Mouse (Mus musculus) monocyte, adult 2 months (primary cell): ENCODE results near the gene Thsd4.
"Not testable (repeated sequence)": the region's sequence is repeated elsewhere in the genome, so short reads cannot be mapped to it uniquely, and the experiment has no call there.

Experiments
- DNase-seq, 2 experiments: peaks; one replicate each; pipeline ENCODE4 v3.0.0; 2022; ENCODE audit warnings: low spot score in 2 of 2, low read depth in 1 of 2

The Thsd4 gene

GRCm38 (mm10) chr9:60226155-60226554, 295.7 kb downstream of the Thsd4 start:
- no peak for DNase-seq

DNA sequence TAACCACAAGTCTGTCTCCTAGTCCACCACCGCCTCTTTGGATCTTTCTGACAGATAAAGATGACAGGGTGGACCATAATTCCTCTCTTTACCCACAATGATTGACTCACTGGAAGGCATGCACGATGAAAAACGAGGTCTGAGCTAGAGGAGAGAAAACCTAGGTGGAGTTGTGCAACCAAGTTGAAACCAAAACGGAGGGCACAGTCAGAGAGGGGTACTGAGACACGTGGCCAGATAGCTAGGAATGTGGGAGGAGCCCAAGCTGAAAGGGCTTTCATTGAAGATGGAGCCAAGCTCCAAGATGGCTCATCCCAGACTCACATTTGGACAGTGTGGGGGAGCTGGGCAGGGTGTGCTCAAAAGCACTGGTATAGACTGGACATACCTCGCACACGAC, 296.4 kb downstream of the Thsd4 start:
- no peak for DNase-seq

DNA sequence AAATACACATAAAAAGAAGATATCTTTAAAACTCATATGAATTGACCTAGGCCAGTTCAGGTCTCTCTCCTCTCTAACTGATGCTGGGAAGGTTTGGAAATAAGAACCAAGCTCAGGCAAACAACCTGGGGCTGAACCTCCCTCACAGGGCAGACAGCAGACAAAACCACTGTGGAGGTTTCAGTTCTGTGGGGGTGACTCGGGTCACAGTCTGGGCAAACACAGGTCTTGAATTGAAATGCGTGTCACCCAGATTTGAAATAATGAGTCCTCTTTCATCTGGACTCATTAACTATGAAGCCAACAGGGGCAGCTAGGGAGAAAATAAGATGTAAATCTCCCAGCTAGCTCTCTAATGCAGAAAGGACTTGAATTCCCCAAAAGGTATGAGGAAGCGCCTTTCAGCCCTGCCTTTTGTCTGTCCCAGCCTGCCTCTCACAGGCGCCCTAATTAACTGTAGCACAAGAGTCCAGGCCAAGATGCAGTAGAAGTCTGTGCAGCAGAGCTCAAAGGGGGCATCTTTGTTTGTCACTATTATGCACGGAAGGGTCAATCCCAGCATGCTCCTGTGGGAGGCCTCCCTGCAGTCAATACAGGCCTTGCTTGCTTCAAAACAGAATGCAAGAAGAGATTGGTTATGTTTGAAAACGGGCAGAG, 297.7 kb downstream of the Thsd4 start:
- no peak for DNase-seq

- DNase-seq, result no peak
These were observed 301.4 kb downstream of the Thsd4 start for GRCm38 (mm10) chr9:60220431-60220830.

- no peak for DNase-seq
These were observed 303.4 kb downstream of the Thsd4 start for GRCm38 (mm10) chr9:60218396-60218795.

DNA sequence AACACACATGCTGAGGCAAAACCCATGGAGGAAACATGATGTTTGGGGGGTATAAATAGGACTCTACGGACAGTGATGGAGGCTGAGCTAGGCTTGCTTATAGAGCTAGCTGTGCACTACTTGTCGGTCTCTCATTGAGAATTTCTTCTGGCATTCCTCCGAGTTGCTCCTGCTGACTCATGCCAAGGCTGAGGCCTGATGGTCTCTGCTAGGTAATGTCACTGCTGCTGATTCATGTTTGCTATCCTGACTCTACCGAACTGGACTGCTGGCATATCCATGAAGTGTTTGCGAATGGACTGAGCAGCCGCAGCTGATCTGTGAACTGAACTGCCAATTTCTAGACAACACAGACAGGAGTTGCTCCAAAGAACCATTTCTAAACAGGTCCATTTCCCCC, 305.8 kb downstream of the Thsd4 start:
- DNase-seq, result no peak

DNA sequence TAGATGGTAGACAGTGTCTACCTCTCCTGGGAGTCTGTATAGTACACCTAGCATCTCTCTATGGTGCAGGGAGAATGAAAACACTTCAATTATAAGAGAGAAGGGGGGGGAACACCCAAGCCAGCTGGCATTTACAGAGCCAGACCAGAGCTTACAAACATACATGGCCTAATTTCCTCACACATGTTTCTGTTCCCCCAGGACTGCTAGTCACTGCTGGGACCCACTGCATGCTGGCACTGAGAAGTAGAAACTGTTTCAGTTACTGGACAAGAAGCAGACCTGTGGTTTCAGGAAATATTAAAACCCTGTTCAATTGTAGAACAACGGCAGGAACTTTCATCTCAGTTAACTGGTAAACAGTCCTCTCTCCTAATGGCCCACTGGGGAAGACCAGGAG, 308.7 kb downstream of the Thsd4 start:
- no peak for DNase-seq

- no peak for DNase-seq
These were observed 313.0 kb downstream of the Thsd4 start for GRCm38 (mm10) chr9:60208843-60209242.

GRCm38 (mm10) chr9:60203141-60203540, 318.7 kb downstream of the Thsd4 start:
- DNase-seq, result no peak

GRCm38 (mm10) chr9:60200436-60200835, 321.4 kb downstream of the Thsd4 start:
- no peak for DNase-seq

DNA sequence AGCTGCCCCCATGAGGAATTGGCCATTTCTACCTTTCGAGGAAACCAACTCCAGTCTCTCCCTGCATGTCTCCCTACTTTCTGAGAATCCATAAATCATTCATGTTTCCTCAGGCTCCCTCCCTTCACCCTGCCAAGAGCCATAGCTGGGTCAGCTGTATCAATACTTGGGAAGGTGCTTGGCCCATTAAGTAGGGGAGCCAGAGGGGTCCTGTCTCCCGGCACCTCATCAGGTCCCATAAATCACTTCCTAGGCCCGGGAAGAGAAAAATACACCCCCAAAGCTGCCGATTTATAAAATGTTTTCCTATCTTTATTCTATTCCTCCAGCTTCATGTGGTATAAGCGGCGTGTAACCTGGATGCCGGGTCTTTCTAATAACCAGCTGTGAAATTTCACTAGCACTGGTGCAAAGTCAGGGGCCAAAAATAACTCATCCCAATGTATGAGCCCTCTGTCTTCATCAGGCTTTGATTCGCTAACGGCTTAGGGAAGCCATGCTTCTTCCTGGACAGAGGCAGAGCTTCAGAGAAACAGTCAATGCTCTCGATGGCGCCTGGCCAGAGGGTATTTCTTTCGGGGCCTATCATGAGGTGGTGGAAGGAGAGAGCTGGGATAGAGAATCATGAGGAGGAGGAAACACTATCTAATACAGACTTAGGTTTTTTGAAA, 323.2 kb downstream of the Thsd4 start:
- DNase-seq, result no peak

DNA sequence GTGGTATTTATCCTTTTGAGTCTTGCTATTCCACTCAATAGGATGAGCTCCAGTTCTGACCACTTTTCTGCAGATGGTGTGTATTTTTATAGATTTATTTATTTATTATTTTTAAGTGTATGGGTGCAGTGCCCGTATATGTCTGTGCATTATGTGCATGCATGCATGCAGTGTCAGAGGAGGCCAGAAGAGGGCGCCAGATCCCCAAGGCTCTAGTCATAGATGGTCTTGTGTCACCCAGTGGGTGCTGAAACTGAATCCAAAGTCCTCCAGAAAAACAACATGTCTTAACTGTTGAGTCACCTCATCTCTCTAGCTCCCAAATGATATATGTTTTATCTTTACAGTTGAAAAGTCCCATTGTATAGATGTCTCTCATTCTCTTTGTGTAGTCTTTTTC, 326.3 kb downstream of the Thsd4 start:
- no peak for DNase-seq

DNA sequence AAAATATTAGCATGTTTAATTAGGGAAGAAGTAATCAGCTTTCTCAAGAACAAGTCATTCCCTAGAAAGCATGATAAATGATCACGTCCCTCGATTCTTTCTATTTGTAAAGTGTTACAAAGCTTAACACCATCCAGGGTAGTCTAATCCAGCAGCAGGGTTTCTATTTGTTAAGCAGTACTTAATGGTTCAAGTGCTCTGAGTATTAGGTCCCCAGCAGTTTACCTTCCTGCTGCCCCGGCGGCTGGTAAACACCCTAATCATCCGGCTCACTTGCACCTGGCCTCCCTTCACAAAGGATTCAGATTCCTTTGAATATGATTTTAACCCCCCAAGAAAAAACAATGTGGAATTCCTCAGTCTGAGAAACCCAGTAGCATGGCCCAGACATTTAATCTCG, 326.9 kb downstream of the Thsd4 start:
- no peak for DNase-seq

DNA sequence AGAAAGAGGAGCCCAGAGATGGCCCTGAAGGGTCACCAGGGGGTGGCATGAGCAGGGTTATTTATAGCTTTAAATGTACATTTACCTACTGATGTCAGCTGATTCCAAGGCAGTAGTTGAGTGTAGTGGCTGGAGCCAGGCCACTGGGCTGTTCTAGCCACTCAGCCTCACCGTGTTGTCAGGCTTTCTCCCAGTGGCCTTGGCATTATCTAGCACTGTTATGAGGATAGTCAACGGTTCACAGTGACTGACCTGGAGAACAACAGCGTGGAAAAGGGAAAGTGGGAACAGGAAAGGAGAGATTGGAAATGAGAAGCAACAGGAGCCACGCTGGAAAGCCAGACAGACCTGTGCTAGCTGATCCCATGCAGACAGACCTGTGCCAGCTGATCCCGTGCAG, 329.5 kb downstream of the Thsd4 start:
- no peak for DNase-seq

GRCm38 (mm10) chr9:60187437-60187836, 334.4 kb downstream of the Thsd4 start:
- no peak for DNase-seq

DNA sequence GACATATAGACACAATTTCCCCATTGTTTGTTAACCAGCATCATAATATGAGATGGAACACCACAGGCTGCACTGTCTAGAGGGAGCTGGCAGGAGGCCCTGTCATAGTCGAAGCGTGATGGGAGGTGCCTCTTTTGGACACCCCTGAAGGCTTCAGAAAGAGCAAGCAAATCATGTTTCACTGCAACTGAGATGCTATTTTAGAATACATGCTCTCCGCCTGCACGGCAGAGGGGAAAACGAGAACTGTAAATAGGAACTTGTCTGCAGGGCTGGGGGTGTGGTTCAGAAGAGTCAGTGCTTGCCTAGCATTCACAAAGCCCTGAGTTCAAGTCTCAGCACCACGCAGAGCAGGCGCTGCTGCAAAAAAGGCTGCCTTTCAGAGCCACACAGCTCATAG, 334.9 kb downstream of the Thsd4 start:
- no peak for DNase-seq

GRCm38 (mm10) chr9:60184083-60184482, 337.8 kb downstream of the Thsd4 start:
- DNase-seq, result no peak

DNA sequence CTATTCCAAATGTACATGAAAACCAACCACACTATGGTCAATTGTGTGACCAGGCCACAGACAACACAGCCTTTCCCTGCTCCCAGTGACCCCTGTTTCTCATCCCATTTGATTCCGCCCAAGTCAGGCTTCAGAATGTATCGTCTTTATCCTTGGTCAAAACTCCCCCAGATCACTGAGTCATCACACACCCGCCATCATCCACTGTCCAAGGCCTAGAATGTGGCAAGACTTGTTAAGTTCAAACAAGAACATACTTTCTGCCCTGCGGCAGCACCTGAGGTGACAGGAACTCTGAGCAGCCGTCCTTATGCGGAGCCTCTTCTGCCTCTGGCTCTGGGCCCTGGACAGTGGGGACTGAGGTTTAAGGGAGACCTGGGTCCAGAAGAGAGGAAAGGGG, 339.5 kb downstream of the Thsd4 start:
- no peak for DNase-seq

- no peak for DNase-seq
These were observed 340.9 kb downstream of the Thsd4 start for GRCm38 (mm10) chr9:60180936-60181335.

DNA sequence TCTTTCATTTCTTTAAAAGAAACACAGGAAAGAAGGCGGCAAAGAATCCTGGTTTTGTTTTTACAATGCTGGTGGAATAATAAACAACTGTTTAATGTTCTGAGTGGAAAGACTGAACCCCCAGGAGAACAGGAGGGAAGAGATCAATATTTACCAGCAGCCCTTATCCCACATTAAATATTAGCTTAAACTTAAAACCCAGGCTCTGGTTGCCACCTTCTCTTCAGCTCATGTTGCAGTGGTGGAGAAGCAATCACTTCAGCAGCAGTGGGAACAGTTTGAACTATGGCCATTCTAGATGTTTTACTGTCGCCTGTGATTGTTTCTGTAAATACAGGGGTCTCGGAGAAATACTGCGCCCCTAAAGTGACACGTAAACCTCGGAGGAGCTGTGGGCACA, 341.7 kb downstream of the Thsd4 start:
- DNase-seq, result no peak

GRCm38 (mm10) chr9:60176311-60176710, 345.5 kb downstream of the Thsd4 start:
- DNase-seq, result no peak

GRCm38 (mm10) chr9:60172459-60173060, 349.3 kb downstream of the Thsd4 start:
- not testable (repeated sequence) for DNase-seq

DNA sequence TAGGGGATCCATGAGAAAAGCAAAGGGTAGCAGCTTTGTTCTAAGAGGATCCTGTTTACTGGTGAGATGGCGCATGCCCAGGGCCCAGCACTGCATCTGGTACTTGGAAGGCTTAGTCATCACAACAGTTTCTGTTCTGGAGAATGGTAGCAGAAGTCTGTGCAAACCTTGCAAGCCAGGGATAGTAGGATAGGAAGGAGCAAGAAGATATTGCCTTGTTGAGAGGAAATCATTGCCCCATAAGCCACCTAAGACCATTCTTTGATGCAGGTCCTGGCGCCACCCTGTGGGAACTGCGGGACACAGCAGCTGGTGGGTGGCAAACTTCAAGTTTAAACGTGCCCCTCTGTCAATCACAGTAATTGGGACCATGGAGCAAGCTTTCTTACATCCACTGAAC, 354.9 kb downstream of the Thsd4 start:
- no peak for DNase-seq
